Mouse (Mus musculus) neural tube, embryonic 14.5 days (tissue): Measurements from ENCODE around the gene Rilpl1. TPM values are rescaled to one million over a fixed set of nuclear protein-coding genes. Genes with fewer than 3 reads are reported as not detected.
"Not testable (repeated sequence)": the region's sequence is repeated elsewhere in the genome, so short reads cannot be mapped to it uniquely, and the experiment has no call there.

Source experiments
- ATAC-seq: fragments of 200-750 bp; cut with Nextera tagmentation; 2 replicates; pipeline ENCODE4 v1.8.0; 2017; ENCODE audit warnings: low read depth, mild to moderate bottlenecking, moderate TSS enrichment, moderate library complexity
- H3K27ac ChIP-seq: fragments of 300-500 bp; sonication (generic); 2 replicates; pipeline ENCODE4 v1.5.1; 2014; ENCODE audit warnings: low read depth, mild to moderate bottlenecking, control low read depth, low read length, moderate library complexity, mixed read lengths
- H3K27me3 ChIP-seq: fragments of 300-500 bp; sonication (generic); 2 replicates; pipeline ENCODE4 v1.6.1; 2014; ENCODE audit warnings: low read length; ENCODE audit not compliant: control insufficient read depth, insufficient read depth
- H3K36me3 ChIP-seq: fragments of 300-500 bp; sonication (generic); 2 replicates; pipeline ENCODE4 v1.6.1; 2014; ENCODE audit warnings: low read length, mixed read lengths; ENCODE audit not compliant: control insufficient read depth, insufficient read depth
- H3K4me1 ChIP-seq: fragments of 300-500 bp; sonication (generic); 2 replicates; pipeline ENCODE4 v1.6.1; 2014; ENCODE audit warnings: low read length; ENCODE audit not compliant: control insufficient read depth, insufficient read depth
- H3K4me2 ChIP-seq: fragments of 300-500 bp; sonication (generic); 2 replicates; pipeline ENCODE4 v1.6.1; 2014; ENCODE audit warnings: mild to moderate bottlenecking, low read depth, low read length, control low read depth
- H3K4me3 ChIP-seq: fragments of 300-500 bp; sonication (generic); 2 replicates; pipeline ENCODE4 v1.5.1; 2014; ENCODE audit warnings: low read depth, low read length, control low read depth, mixed read lengths
- H3K9ac ChIP-seq: fragments of 300-500 bp; sonication (generic); replicated peaks from 2 replicates; pipeline ENCODE4 v1.6.1; 2014; ENCODE audit warnings: low read depth, mild to moderate bottlenecking, control low read depth, low read length, mixed read lengths
- H3K9me3 ChIP-seq: fragments of 300-500 bp; sonication (generic); 2 replicates; pipeline ENCODE4 v1.6.1; 2016; ENCODE audit warnings: low read length; ENCODE audit not compliant: control insufficient read depth
- WGBS: fragments of 180-500 bp; shearing (Covaris S2); extraction: QIAGEN DNeasy Blood & Tissue Kit; methylation state at CpG from one replicate; pipeline ENCODE4 v1.1.7; 2014; 5-methylcytosine and 5-hydroxymethylcytosine counted together
- polyA plus RNA-seq: library from polyadenylated mRNA; unstranded; fragments of >200 nt; fragmentation: Nextera tagmentation; extraction: Ambion mirVana; gene quantifications from 2 replicates; pipeline ENCODE4 v1.2.1, GENCODE M21; 2014

Rilpl1 gene
- polyA plus RNA-seq, 1 experiment from 2014 or later = 11.0 TPM

DNA sequence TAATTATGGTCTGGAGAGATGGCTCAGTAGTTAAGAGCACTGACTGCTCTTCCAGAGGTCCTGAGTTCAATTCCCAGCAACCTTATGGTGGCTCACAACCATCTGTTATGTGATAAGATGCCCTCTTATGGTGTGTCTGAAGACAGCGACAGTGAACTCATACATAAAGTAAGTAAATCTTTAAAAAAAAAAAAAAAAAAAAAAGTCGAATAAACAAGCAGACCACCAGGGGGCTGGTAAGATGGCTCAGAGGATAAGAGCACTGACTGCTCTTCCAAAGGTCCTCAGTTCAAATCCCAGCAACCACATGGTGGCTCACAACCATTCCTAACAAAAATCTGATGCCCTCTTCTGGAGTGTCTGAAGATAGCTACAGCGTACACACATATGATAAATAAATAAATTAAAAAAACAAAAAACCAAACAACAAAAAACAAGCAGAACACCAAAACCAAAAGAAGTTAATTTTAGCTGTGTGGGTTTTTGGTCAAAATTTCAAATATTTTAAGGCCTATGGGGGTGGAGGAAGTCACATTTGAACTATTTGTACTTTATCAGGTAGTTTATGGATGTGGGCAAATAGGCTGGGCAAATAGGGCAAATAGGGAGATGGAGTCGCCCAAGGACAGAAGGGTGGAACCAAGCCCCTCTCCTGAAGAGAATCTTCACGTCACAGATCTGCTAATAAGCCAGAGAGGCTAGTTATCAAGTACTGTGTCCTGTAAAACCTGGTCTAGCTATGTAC, 20.3 kb upstream of the Rilpl1 start:
- not testable (repeated sequence) for H3K9me3 ChIP-seq, H3K9ac ChIP-seq, ATAC-seq, H3K4me1 ChIP-seq, H3K27me3 ChIP-seq, H3K27ac ChIP-seq
- 36% methylated on average over 5 of the region's 5 CpGs for WGBS
- Histone ChIP-seq H3K36me3 (peaks cover 27% of the 10 kb centered on the region), H3K4me2 (peak overlapping the region; percentile 63), H3K4me3 (peak overlapping the region; percentile 88; the same call in 1 of the 2 replicates)

DNA sequence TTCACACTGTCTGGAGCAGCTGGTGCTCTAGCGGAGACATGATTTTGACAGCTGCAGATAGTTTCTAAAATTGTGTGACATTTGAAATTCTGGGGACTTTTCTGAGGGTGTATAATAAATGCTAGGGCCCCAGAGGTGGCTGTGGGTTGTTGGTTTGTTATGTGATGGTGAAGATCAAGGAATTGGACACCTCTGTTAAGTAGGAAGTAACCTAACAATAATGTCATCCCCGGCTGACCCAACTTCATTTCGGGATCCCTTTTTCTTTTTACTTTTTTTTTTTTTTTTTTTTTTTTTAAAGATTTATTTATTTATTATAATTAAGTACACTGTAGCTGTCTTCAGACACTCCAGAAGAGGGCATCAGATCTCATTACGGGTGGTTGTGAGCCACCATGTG, 19.5 kb upstream of the Rilpl1 start:
- 81% methylated on average over 4 of the region's 4 CpGs for WGBS
- H3K4me2 ChIP-seq, ATAC-seq, H3K4me1 ChIP-seq, H3K27me3 ChIP-seq, H3K27ac ChIP-seq, H3K9ac ChIP-seq, H3K4me3 ChIP-seq, H3K9me3 ChIP-seq: not testable (repeated sequence)
- H3K36me3 ChIP-seq = peaks cover 29% of the 10 kb centered on the region

DNA sequence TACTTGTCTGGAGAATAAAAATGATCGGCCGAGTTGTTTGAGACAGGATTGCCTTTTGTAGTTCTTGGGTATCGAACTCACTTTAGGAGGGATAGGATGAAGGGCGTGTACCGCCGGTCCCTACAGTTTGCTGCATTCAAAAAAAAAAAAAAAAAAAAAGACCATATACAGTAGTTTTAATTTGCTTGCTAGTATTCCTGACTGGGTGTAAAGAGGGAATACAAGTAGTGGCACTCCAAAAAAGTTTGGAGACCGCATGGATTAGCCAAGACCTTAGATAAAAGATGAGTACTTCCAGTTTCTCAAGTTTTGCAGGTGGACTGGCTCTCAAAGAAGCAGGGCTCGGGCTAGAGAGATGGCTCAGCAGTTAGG, 10.4 kb upstream of the Rilpl1 start:
- Histone ChIP-seq H3K4me1 (peaks cover 12% of the 10 kb centered on the region), H3K9me3 (no peaks in the 10 kb centered on the region), H3K36me3 (peaks cover 24% of the 10 kb centered on the region), H3K4me2 (peak overlapping the region; percentile 95), H3K27me3 (no peaks in the 10 kb centered on the region), H3K9ac (peak overlapping the region; percentile 78), H3K4me3 (peak overlapping the region; percentile 85), H3K27ac (no peak overlapping the region)
- no peak for ATAC-seq
- 14% methylated on average over 8 of the region's 8 CpGs for WGBS

DNA sequence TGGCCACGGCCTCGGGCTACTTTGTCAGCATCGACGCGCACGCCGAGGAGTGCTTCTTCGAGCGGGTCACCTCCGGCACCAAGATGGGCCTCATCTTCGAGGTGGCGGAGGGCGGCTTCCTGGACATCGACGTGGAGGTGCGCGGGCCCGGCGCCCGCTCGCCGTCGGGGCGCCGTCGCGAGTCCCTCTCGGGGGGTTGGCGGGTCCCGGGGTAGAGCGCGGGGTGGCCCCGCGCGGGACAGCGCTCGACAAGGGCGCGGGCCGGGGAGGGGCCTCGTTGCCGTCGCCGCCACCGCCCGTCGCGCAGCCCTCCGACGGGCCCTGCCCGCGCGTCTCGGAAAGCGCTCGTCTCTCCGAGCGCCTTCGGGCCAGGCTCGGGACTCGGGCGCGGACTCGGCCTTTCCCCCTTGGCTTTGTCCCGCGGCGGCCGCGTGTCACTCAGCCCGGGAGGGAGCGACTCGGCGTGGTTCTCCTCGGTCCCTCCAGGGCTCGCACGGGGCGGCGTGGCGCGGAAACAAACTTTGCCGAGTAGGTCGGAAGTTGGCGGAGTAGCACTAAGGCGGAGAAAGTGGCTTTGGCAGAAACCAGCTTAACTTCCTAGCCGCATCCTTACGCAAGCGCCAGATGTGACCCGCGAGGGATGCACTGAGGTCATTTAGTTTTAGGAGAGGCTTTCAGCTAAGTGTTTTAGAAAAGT, 9.9 kb upstream of the Rilpl1 start:
- Histone ChIP-seq H3K36me3 (peaks cover 19% of the 10 kb centered on the region), H3K9ac (peak overlapping the region; percentile 78), H3K27me3 (no peaks in the 10 kb centered on the region), H3K4me2 (peak overlapping the region; percentile 95), H3K27ac (peak overlapping the region; percentile 76), H3K4me1 (peaks cover 12% of the 10 kb centered on the region), H3K4me3 (peak overlapping the region; percentile 85), H3K9me3 (no peaks in the 10 kb centered on the region)
- under 1% methylated on average over 73 of the region's 89 CpGs for WGBS
- peak; percentile 68 for ATAC-seq

DNA sequence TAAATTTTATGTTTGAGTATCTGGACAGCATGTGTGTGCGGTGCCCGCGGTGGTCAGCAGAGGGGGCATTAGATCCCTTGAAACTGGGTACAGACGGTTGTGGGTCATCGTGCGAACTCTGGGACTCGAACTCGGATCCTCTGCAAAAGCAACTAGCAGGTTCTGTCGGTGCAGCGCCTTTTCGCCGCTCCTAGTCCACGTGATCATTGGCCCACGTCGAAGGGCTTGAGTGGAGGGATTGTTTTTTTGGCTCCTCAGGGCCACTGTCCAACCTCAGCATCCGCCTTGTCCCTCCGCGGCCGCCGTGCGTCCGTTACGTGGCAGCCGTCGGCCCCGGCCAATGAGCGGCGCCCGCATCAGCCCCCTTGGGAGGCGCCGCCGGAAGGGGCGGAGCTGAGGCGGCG, 9.2 kb upstream of the Rilpl1 start, which contains the start of gene Tmed2:
Gene Tmed2, plus strand, starts transcription at position 313 of the 404 bp plus-strand sequence.
- Histone ChIP-seq H3K27ac (peak within 1 kb of the TSS; percentile 76), H3K27me3 (no peaks in the 10 kb centered on the region), H3K9me3 (no peaks in the 10 kb centered on the region), H3K4me2 (peak within 1 kb of the TSS; percentile 95), H3K36me3 (peaks cover 15% of the 10 kb centered on the region), H3K4me1 (peaks cover 12% of the 10 kb centered on the region), H3K9ac (peak within 1 kb of the TSS; percentile 78), H3K4me3 (peak within 1 kb of the TSS; percentile 85)
- peak; percentile 94 for ATAC-seq
- WGBS = under 1% methylated on average over 34 of the region's 35 CpGs

DNA sequence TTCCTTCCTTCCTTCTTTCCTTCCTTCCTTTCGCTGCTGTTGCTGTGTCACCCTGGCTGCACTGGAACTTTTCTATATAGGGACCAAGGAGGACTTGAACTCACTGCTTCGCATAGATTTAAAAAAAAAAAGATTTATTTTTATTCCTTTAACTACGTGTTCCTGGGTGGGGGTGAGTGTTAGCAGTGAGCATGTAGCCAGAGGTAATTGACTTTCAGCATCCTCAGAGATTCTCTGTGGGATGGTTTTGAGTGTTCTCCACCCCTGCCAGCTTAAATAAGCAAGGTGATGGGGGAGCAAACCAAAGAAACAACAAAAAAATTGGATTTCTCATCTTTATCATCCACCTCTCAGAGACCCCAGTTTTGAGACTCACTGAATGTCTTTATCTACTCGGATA, 8.7 kb upstream of the Rilpl1 start:
- ATAC-seq = no peak
- 74% methylated on average over 4 of the region's 4 CpGs for WGBS
- Histone ChIP-seq H3K4me2 (peak overlapping the region; percentile 28; the same call in 1 of the 2 replicates), H3K9me3 (no peaks in the 10 kb centered on the region), H3K27ac (no peak overlapping the region), H3K9ac (no peak overlapping the region), H3K4me1 (peaks cover 12% of the 10 kb centered on the region), H3K4me3 (peak overlapping the region; percentile 85), H3K27me3 (no peaks in the 10 kb centered on the region), H3K36me3 (peaks cover 11% of the 10 kb centered on the region)

DNA sequence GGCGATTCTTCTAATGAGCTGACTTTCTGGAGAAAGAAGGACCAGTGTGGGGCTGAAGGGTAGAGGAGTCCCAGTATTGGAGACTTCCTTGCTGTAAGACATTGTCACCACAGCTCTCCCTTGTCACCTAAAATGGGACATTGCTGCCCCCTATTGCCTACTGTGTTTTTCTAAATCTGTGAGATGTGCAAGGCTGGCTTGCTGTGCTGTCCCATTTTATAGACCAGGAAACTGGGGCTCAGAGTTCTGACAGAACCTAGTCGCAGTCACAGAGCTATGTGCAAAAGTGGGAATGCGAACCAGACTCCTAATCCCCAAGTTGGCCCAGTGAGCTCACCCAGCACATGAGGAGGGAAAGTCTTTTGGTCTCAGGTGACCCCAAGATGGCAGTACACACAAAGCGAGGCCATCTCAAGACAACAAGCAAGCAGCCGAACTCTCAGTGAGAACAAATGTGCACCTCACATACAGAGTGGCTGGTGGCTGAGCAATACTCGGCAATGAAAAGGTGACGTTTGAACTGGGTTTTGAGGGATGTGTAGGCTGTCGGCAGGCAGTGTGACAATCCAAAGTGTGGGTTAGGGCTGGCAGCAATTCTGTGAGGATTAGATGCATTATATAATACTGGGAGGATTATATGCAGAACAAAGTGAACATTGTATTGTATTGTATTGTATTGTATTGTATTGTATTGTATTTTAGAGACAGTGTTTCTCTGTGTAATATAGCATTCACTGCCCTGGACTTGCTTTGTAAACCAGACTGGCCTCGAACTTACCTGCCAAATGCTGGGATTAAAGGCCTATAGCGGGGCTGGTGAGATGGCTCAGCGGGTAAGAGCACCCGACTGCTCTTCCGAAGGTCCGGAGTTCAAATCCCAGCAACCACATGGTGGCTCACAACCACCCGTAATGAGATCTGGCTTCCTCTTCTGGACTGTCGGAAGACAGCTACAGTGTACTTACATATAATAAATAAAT, 7.9 kb upstream of the Rilpl1 start:
- peaks cover 2% of the 10 kb centered on the region; the same call in 1 of the 2 replicates for H3K36me3 ChIP-seq
- peaks cover 12% of the 10 kb centered on the region for H3K4me1 ChIP-seq
- no peak overlapping the region for H3K4me2 ChIP-seq
- H3K27ac ChIP-seq = no peak overlapping the region
- H3K9ac ChIP-seq = no peak overlapping the region
- no peaks in the 10 kb centered on the region for H3K9me3 ChIP-seq
- H3K4me3 ChIP-seq = no peak overlapping the region
- H3K27me3 ChIP-seq = no peaks in the 10 kb centered on the region
- 79% methylated on average over 14 of the region's 16 CpGs for WGBS
- ATAC-seq = no peak

DNA sequence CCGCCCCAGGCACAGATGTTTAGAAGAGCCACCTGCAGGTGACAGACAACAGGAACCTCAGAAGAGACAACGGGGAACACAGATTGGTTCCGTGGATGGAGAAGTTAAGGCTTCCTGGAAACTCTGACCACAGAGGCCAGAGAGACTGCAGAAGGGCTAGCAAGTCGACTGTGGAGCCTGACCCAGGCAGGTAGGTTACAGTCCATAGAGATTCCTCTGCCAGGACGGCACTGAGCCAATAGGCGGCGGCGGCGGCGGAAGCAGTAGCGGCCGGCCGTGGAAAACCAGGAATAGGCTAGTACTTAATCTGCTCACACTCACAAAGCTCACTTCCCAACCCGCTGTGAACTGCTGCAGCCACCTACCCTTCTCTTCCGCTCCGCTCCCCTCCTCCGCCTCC, 5.6 kb upstream of the Rilpl1 start:
- no peak overlapping the region for H3K4me3 ChIP-seq
- H3K36me3 ChIP-seq = no peaks in the 10 kb centered on the region
- no peak for ATAC-seq
- H3K9me3 ChIP-seq = no peaks in the 10 kb centered on the region
- H3K27ac ChIP-seq = no peak overlapping the region
- 9% methylated on average over 14 of the region's 17 CpGs for WGBS
- H3K4me2 ChIP-seq = peak overlapping the region; percentile 5; the same call in 1 of the 2 replicates
- H3K9ac ChIP-seq = peak overlapping the region; percentile 8; the same call in 1 of the 2 replicates
- H3K4me1 ChIP-seq = peaks cover 6% of the 10 kb centered on the region
- no peaks in the 10 kb centered on the region for H3K27me3 ChIP-seq
